Mouse (Mus musculus) stomach, postnatal 0 days (tissue): ENCODE measurements at regions not wholly inside any gene's neighbourhood (a gene's known extent, or its start where the extent isn't known, plus 50 kb on each side); places are given as distances from the start of the nearest gene placed in this dataset.
A peak's percentile ranks its signal among the peaks of the same experiment; 100 is the strongest.

Experiments
- ATAC-seq: fragments of 200-750 bp; cut with Nextera tagmentation; 2 replicates; pipeline ENCODE4 v1.8.0; 2017; ENCODE audit not compliant: low FRiP score, low TSS enrichment
- DNase-seq: peaks from one replicate; pipeline ENCODE4 v3.0.0-alpha.2; 2016; ENCODE audit warnings: low spot score
- H3K27ac ChIP-seq: fragments of 300-500 bp; sonication (generic); replicated peaks from 2 replicates; pipeline ENCODE4 v1.5.1; 2014; ENCODE audit warnings: mild to moderate bottlenecking, control low read depth
- H3K27me3 ChIP-seq: fragments of 300-500 bp; sonication (generic); 2 replicates; pipeline ENCODE4 v1.6.1; 2014; ENCODE audit warnings: low read length; ENCODE audit not compliant: control insufficient read depth, insufficient read depth
- H3K36me3 ChIP-seq: fragments of 300-500 bp; sonication (generic); 2 replicates; pipeline ENCODE4 v1.6.1; 2014; ENCODE audit warnings: low read length, mixed read lengths; ENCODE audit not compliant: control insufficient read depth, insufficient read depth
- H3K4me1 ChIP-seq: fragments of 300-500 bp; sonication (generic); replicated peaks from 2 replicates; pipeline ENCODE4 v1.6.1; 2014; ENCODE audit warnings: antibody characterized with exemption; ENCODE audit not compliant: control insufficient read depth, insufficient read depth
- H3K4me2 ChIP-seq: fragments of 300-500 bp; sonication (generic); replicated peaks from 2 replicates; pipeline ENCODE4 v1.6.1; 2014; ENCODE audit warnings: low read depth, mild to moderate bottlenecking, control low read depth, moderate library complexity
- H3K4me3 ChIP-seq: fragments of 300-500 bp; sonication (generic); 2 replicates; pipeline ENCODE4 v1.5.1; 2014; ENCODE audit warnings: low read depth, low read length, control low read depth
- H3K9ac ChIP-seq: fragments of 300-500 bp; sonication (generic); 2 replicates; pipeline ENCODE4 v1.6.1; 2014; ENCODE audit warnings: mild to moderate bottlenecking, low read length, control low read depth, mixed read lengths
- H3K9me3 ChIP-seq: fragments of 300-500 bp; sonication (generic); 2 replicates; pipeline ENCODE4 v1.6.1; 2016; ENCODE audit warnings: low read length; ENCODE audit not compliant: control insufficient read depth
- CTCF ChIP-seq: IDR thresholded peaks from 2 replicates; pipeline ENCODE4 v1.5.1; 2016; ENCODE audit warnings: antibody characterized with exemption, low read depth, mild to moderate bottlenecking, moderate library complexity
- EP300 ChIP-seq: optimal IDR thresholded peaks from 2 replicates; pipeline ENCODE3; 2016; ENCODE audit warnings: antibody characterized with exemption
- WGBS: fragments of 180-500 bp; shearing (Covaris S2); extraction: QIAGEN DNeasy Blood & Tissue Kit; methylation state at CpG from one replicate; pipeline ENCODE4 v1.1.7; 2014; 5-methylcytosine and 5-hydroxymethylcytosine counted together

DNA sequence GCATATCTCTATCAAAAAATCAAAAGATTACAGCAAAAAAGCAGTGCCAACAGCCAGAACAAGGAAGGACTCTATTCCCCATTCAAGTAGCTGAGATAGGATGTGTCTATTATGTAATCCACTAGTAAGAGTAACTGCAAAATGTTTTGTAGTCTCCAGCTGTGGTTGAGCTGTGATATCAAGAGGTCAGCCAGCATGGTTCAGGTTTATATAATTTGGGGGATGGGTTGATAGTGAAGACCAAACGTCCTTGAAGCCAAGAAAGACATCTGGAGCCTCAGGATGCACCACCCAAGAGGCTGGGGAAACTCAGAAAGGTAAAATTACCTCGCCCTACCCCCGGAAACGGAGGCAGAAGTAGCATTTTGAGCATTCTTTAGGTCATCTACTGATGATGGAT, 158.3 kb upstream of the Plxnc1 start:
- H3K27me3 ChIP-seq, result no peaks in the 10 kb centered on the region
- ATAC-seq (no peak), DNase-seq (no peak)
- no peaks in the 10 kb centered on the region for H3K4me1 ChIP-seq
- H3K4me2 ChIP-seq, result no peak overlapping the region
- 66% methylated on average over 4 of the region's 4 CpGs for WGBS
- TF ChIP-seq CTCF (no peak), EP300 (no peak)
- no peak overlapping the region for H3K4me3 ChIP-seq
- no peak overlapping the region for H3K9ac ChIP-seq
- no peak overlapping the region for H3K27ac ChIP-seq
- H3K9me3 ChIP-seq, result no peaks in the 10 kb centered on the region
- H3K36me3 ChIP-seq, result no peaks in the 10 kb centered on the region

DNA sequence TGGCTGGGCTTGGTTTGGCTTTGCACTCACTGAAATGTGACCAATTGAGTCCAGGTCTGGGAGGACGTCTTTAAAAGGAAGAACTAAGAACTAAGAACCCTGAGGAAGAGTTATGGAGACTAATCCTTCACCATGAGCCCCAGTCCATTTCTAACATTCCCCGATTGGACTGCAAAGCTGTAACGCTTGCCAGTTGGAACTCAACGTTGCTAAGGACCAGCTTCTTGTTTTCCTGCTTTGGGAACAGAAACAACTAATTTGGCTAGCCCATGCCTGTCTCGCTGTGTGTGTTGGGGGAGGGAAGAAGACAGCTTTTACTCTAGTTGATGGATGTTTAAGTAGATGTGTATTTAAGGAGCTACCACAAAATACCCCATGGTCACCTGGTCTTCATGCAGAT, 155.3 kb upstream of the Plxnc1 start:
- H3K4me1 ChIP-seq, result no peaks in the 10 kb centered on the region
- TF ChIP-seq EP300, result no peak
- TF ChIP-seq CTCF, result no peak
- no peaks in the 10 kb centered on the region for H3K9me3 ChIP-seq
- no peak overlapping the region for H3K9ac ChIP-seq
- no peak overlapping the region for H3K4me2 ChIP-seq
- H3K36me3 ChIP-seq, result no peaks in the 10 kb centered on the region
- WGBS, result 41% methylated on average over 5 of the region's 5 CpGs
- no peak overlapping the region for H3K27ac ChIP-seq
- DNase-seq, result no peak
- no peak overlapping the region for H3K4me3 ChIP-seq
- peak; percentile 21; the same call in 1 of the 2 replicates for ATAC-seq
- H3K27me3 ChIP-seq, result no peaks in the 10 kb centered on the region

DNA sequence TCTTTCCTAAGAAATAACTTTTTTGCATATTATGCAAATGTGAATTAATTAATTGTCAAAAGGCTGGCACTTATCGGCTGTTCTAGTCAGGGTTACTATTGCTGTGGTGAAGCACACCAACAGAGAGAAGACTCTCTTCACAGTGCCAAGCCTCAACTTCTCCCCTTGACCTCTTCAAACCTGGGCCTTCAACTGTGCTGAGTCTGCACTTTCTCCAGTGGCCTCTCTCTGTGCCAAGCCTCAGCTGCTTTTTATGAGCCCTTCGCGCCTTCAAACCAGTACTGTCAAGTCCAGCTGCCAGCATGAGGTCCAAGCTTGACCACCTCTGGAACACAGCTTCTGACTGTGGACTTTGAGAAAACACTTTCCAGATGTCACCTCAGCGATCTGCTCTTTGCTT, 151.2 kb upstream of the Plxnc1 start:
- H3K4me1 ChIP-seq, result no peaks in the 10 kb centered on the region
- WGBS, result 88% methylated on average over 4 of the region's 4 CpGs
- TF ChIP-seq EP300 (no peak), CTCF (no peak)
- H3K36me3 ChIP-seq, result no peaks in the 10 kb centered on the region
- H3K4me2 ChIP-seq, result no peak overlapping the region
- ATAC-seq (no peak), DNase-seq (no peak)
- no peak overlapping the region for H3K4me3 ChIP-seq
- H3K9me3 ChIP-seq, result no peaks in the 10 kb centered on the region
- H3K27me3 ChIP-seq, result no peaks in the 10 kb centered on the region
- H3K9ac ChIP-seq, result no peak overlapping the region
- no peak overlapping the region for H3K27ac ChIP-seq

DNA sequence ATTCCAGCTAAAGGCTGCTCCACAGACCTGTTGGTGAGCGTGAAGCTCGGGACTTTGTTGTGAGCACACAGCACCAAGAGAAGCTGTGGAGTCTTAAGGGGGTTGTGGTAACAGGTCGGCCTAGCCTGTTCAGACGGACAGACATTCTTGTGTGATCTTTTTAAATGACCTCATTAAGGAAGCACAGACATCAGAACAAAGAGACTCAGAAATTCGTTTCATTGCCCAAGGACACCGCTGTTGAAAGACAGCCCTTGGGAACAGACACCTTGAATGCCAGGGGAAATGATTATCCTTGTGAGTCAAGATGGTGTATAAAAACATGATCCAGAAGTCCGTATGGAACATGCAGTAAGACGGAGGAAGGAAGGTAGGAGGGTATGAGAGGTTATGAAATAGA, 150.1 kb upstream of the Plxnc1 start:
- Histone ChIP-seq H3K36me3 (no peaks in the 10 kb centered on the region), H3K27me3 (no peaks in the 10 kb centered on the region), H3K9ac (no peak overlapping the region), H3K27ac (no peak overlapping the region), H3K9me3 (no peaks in the 10 kb centered on the region), H3K4me1 (no peaks in the 10 kb centered on the region), H3K4me3 (no peak overlapping the region), H3K4me2 (no peak overlapping the region)
- 76% methylated on average over 8 of the region's 8 CpGs for WGBS
- TF ChIP-seq CTCF, result no peak
- TF ChIP-seq EP300, result no peak
- ATAC-seq (no peak), DNase-seq (no peak)

DNA sequence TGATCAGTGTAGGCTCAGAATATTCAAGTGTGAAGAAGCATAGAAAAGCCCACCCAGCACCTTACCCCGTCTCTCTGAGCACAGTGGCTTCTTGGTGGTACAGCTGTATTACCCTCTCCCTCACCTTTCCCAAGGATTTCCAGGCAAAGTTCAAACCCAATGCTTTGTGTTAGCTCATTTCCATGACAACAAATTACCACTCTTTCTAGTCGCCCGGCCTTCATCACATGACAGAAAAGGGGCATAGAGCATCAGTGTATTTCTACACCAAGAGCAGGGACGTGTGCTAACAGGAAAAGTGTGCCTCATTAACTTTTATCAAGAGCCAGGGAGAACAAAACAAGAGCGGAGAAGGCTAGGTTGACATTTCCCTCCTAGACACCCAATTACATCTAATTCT, 148.6 kb upstream of the Plxnc1 start:
- no peaks in the 10 kb centered on the region for H3K36me3 ChIP-seq
- no peak for DNase-seq
- H3K9me3 ChIP-seq, result no peaks in the 10 kb centered on the region
- H3K9ac ChIP-seq, result no peak overlapping the region
- H3K4me3 ChIP-seq, result no peak overlapping the region
- H3K4me1 ChIP-seq, result no peaks in the 10 kb centered on the region
- WGBS, result 49% methylated on average over 5 of the region's 5 CpGs
- H3K27me3 ChIP-seq, result no peaks in the 10 kb centered on the region
- no peak overlapping the region for H3K27ac ChIP-seq
- TF ChIP-seq CTCF, result no peak
- TF ChIP-seq EP300, result no peak
- no peak for ATAC-seq
- no peak overlapping the region for H3K4me2 ChIP-seq

DNA sequence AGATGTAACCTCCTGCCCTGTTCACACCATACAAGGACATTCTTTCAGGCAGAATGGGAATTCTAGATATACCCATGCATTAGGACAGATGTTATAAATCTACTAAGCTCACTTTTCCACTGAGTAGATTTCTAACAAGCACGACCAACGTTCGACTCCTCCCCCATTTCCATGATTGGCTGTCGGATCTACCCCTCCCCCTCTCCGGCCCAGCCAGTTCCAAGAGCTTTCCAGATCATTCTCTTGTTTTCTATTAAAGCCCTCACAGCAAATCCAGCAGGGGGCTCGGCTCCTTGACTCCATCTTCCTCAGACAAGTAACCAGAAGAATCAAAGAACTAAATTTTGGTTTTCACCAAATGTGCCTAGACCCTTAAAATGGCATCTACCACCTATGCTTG, 146.5 kb upstream of the Plxnc1 start:
- no peak for DNase-seq
- TF ChIP-seq EP300 (no peak), CTCF (peak; percentile 22; the same call in 1 of the 2 replicates)
- no peaks in the 10 kb centered on the region for H3K9me3 ChIP-seq
- no peak overlapping the region for H3K27ac ChIP-seq
- H3K4me1 ChIP-seq, result no peaks in the 10 kb centered on the region
- H3K4me2 ChIP-seq, result no peak overlapping the region
- no peaks in the 10 kb centered on the region for H3K27me3 ChIP-seq
- 59% methylated on average over 6 of the region's 6 CpGs for WGBS
- H3K36me3 ChIP-seq, result no peaks in the 10 kb centered on the region
- no peak overlapping the region for H3K4me3 ChIP-seq
- no peak for ATAC-seq
- no peak overlapping the region for H3K9ac ChIP-seq
